Mouse (Mus musculus): ENCODE measurements at regions not wholly inside any gene's neighbourhood (a gene's known extent, or its start where the extent isn't known, plus 50 kb on each side); places are given as distances from the start of the nearest gene placed in this dataset.

GRCm38 (mm10) chr8:8102010-8102727 is 558.9 kb downstream of the Efnb2 start:
- in situ Hi-C loops (cut with MboI, MseI), result no loop called here

GRCm38 (mm10) chr8:8092551-8092950 is 568.5 kb downstream of the Efnb2 start:
- in situ Hi-C loops (cut with MboI, MseI), result no loop called here

DNA sequence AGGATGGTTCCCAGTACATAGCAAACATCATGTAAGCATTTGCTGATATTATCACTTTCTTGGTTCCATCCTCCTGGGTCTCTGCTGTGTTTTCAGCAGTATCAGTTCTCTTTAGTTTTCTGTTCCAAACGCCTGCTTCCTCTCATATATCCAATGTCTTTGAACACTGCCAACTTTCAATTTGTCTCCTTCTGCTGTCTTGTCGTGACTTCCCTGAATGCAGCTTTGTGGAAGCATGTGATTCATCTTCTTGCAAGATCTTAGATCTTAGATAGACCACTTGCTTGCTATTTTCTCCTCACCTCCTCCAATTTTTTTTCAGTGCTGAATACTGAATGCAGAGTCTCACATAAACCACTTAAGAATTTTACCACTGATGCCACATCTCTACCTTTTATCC is 576.4 kb downstream of the Efnb2 start:
- in situ Hi-C loops (cut with MboI, MseI), result no loop called here

- in situ Hi-C loops (cut with MboI, MseI), result no loop called here
Measured at GRCm38 (mm10) chr8:8064074-8064473, 597.0 kb downstream of the Efnb2 start.

- in situ Hi-C loops (cut with MboI, MseI), result no loop called here
Measured at GRCm38 (mm10) chr8:8054224-8054916, 606.7 kb downstream of the Efnb2 start.

DNA sequence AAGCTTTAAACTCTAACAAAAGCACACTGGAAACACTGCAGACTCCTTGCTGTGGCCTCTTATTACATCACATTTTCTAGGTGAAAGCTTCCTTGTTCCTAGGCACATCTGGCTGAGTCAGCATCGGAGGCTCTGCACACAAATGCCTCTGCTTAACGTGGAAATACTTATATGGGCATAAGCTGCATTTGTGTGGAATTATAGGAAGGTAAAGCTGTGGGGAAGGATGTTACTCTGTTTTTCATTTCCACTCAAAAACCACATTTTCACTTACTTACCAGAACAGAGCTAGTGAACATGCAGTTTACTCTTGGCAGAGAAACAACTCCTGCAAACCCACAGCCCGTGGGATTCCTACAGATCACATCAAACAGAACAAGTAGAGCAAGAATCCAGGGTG is 609.9 kb downstream of the Efnb2 start:
- in situ Hi-C loops (cut with MboI, MseI), result no loop called here

DNA sequence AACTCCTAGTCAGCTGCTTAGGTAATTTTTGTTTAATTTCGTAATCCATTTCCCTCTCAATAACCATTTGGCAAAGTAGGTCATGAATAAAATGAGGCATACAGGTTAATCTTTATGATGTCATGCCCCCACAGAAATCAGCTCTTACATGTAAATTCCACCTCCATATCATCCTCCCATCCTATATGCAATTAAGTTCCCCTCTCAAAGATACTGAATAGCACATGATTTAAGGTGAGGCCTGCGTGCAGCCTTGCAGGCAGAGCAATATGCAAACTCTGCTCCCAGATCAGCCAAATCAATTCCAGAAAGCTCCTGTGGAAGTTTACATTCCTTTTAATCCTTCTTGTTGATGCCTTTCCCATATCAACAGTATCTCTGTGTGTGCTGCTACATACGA is 610.3 kb downstream of the Efnb2 start:
- in situ Hi-C loops (cut with MboI, MseI), result no loop called here

DNA sequence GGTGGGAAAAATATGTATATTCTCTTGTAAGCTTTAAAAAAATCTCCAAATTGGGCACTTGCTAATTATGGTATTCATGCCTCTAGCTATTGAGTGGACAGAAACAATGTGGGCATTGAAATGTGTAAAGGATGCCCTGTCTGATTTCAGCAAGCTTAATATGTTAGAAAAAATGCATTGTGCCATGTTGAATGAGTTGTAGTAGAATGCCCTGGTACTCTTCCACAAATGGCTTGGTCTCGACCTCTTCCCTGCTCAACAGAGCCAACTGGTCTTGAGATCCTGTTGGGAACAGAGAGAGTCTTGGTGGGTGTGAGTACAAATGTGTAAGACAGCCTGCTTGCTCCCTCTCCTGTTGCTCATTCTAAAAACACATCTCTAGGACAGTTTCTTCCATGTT is 616.1 kb downstream of the Efnb2 start:
- in situ Hi-C loops (cut with MboI, MseI), result no loop called here

GRCm38 (mm10) chr8:8044296-8044695 is 616.7 kb downstream of the Efnb2 start:
- in situ Hi-C loops (cut with MboI, MseI), result no loop called here

DNA sequence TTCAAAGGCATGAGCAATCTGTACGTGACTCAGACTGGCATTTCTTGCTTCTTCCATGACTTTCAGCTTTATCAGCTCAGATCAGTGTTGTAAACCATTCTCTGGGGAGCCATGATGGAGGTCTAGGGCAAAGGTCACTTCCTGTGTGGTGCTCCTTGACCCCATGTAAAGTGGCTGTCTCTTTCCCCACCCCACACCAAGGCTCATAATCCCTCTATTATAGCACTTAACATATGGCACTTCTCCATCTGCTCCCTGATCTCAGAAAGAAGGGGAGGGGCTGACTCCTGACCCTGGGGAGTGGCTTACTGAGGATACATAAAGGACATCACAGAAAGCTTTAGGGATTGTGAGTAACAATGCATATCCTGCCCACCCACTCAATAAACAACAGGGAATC is 623.1 kb downstream of the Efnb2 start:
- in situ Hi-C loops (cut with MboI, MseI), result no loop called here

GRCm38 (mm10) chr8:8011151-8011550 is 649.9 kb downstream of the Efnb2 start:
- in situ Hi-C loops (cut with MboI, MseI), result no loop called here

DNA sequence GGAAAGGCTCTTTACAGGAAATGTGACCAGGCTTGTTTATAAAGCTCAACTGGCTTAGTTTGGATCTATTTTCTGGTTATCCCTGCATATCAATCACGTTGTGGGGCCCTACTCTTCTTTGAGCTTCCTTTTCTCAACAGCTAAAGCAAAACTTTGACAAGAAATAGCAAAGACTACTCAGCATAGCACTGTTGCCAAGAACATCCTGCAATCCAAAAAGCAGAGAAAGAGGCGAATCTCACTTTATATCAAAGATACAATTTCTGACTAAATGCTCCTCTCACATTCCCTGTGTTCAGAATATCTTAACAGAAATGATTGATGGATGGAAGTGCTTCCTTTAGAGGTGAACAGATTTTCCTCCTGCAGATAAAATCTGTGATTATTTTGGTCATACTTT is 666.1 kb downstream of the Efnb2 start:
- in situ Hi-C loops (cut with MboI, MseI), result no loop called here

DNA sequence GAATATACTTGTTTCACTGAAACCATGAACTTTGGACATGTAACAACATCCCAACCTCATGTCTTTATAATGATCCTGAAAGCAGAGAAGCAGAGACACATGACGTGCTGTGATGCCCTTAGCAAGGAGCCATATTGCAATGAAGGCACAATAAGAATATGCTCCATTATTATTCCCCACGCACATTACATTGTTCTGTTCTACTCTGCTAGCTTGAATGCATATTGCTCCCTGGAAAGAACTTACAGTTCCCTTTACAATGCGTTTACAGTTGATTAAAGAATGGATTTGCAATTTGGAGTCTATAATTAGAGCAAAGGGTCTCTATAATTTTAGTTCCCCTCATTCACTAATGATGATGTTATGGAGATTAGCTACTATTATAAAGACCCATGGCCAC is 672.2 kb downstream of the Efnb2 start:
- in situ Hi-C loops (cut with MboI, MseI), result no loop called here

DNA sequence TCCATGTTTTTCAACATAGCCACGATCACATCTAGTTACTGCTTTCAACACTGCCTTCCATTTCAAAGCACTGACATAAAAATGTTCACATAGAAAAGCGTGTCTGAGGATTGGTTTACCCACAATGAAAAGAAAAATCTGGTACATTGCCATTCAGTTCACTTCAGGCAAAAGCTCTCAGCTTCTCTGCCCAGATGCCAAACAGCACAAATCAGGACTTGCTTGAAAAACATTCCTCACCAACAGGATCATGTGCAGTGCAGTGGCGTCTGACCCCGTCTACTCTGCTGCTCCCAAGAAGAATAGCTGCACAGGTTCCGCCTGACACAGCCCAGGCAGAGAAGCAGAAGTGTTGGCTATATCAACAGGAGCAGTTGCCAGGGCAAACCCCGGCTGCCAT is 684.0 kb downstream of the Efnb2 start:
- in situ Hi-C loops (cut with MboI, MseI), result no loop called here

DNA sequence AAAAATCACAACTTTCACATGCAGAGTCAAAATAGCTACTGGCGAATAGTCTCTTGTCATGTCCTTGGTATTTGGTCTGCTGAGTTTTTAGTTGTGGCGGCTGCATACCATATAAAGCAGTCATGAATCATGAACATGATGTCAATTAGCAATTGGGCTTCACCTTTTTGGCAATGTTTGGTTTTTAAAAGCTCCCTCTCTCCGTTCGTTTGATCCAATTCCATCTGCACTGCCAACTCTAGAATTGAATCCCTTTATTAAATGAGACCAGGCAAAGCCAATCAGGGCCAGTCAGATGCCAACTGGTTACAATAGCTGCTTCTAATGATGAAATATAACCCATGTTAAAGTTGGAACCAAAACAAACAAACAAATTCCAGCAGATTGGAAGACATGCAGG is 687.3 kb downstream of the Efnb2 start:
- in situ Hi-C loops (cut with MboI, MseI), result no loop called here

- in situ Hi-C loops (cut with MboI, MseI), result no loop called here
Measured at GRCm38 (mm10) chr8:7964276-7964675, 696.8 kb downstream of the Efnb2 start.

- in situ Hi-C loops (cut with MboI, MseI), result no loop called here
Measured at GRCm38 (mm10) chr8:7956745-7957144, 704.3 kb downstream of the Efnb2 start.

- in situ Hi-C loops (cut with MboI, MseI), result no loop called here
Measured at GRCm38 (mm10) chr8:7954851-7955250, 706.2 kb downstream of the Efnb2 start.

DNA sequence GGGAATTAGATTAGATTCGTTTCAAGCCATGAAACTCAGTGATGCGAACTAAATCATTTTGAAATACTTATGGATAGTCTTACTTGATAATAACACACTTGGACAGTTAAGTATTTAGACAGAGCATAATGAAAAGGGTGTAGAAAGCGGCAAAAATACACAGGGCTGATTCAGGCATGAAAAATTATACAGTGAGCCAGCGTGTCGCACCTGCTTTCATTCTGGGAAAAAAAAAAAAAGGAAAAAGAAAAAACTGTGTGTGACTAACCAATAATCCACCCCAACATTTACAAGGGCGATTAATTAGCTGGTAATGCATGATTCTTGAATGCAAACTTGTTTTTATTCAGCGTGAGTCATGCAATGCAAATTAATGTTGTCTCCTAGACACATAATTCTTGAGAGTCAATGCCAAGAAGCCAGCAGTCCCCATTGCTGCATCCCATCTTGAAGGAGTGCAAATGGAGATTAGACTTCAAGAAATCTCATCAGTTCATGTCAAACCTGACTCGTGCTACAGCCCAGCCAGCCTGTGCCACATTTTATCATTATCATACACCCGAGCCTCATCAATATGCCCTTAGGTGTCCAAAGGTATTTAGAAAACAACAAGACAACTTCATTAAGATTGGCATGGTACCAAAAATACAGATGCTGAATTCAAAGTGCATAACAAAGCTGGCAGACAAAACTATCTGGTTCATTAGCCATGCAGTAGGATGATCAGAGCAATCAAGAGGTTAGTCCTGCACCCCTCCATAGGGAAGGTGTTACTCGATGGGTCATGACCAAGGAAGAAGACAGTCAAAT is 714.9 kb downstream of the Efnb2 start:
- in situ Hi-C loops (cut with MboI, MseI), result no loop called here

DNA sequence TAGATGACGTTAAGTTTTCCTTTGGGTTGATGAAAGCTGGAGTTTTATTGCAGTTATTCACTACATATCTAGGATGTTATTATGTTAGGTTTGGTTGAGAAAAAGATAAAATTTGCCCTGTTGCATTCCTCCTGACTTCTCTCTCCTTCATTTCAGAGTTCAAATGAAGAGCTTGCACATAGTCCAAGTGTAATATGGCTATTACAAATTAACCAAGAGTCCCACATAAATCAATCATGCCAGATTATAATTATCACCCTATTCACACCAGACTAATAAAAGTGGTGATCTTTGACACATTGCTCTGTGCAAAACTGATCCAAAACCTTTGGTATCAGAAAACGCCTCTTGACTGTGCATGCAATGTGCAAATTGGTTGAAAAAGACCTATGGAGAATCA is 724.4 kb downstream of the Efnb2 start:
- in situ Hi-C loops (cut with MboI, MseI), result no loop called here

DNA sequence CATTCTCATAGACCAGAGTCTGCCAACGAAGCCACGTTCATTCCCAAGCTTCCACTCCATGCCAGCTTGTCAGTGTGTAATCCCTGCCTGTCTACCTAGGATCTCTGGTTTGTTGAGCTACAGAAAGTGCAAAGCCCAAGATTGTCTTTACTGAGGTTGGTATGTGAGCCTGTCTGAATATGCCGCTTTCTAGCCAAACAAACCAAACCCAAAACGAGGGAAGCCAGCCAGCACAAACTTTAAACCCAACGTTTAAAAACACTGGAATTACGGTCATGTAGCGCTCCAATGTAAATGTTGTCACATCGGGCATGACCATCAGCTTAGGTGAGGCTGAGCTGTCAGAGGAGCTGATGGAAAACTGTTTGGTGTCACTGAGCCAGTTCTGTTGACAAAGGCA is 741.6 kb downstream of the Efnb2 start:
- in situ Hi-C loops (cut with MboI, MseI), result no loop called here

DNA sequence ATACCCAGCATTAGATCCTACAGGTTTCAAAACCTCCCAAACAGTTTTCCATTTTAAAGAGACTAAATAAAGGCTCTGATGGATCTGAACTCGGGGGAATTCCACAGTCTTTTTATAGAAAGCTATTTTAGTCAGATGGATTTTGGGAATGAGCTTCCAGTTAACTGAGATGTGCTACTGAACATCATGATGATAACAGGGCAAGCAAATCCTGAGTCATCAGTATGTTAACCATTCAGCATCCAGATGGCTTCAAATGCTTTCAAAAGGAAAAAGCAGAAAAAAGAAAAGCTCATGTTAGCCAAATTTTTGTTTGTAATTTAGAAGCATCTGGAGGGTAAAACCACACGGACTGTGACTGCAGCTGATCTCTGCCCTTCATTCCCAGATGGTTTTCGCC is 766.7 kb downstream of the Efnb2 start:
- in situ Hi-C loops (cut with MboI, MseI), result no loop called here

DNA sequence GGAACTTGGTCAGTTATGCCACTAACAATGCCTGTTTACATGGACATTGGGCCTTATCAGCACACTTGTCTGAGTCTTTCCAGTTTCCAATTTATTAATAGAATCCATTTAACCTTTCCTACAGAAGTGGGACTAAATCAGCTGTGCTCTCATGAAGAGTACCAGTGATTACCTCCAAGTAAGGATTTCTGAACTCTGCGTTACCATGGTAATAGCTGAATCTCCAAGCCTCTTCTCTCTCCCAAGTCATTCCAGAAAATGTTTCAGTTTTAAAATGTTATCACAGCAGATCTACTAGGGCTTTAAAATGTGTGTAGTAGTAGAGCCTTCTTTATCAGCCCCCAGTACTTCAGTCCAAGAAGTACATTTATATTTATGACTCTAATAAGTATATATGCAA is 807.9 kb downstream of the Efnb2 start:
- in situ Hi-C loops (cut with MboI, MseI), result no loop called here
